Mouse (Mus musculus) limb, embryonic 14.5 days (tissue): ENCODE results near the gene Zdhhc5. TPM values are rescaled to one million over a fixed set of nuclear protein-coding genes. Genes with fewer than 3 reads are reported as not detected.

ENCODE experiments used
- ATAC-seq: fragments of 200-750 bp; cut with Nextera tagmentation; 2 replicates; pipeline ENCODE4 v1.8.0; 2017; ENCODE audit warnings: low read depth, moderate number of reproducible peaks, moderate TSS enrichment; ENCODE audit not compliant: low FRiP score
- DNase-seq: peaks from one replicate; pipeline ENCODE4 v3.0.0-alpha.2; 2015; ENCODE audit warnings: low spot score
- H3K27ac ChIP-seq: fragments of 300-500 bp; sonication (generic); replicated peaks from 2 replicates; pipeline ENCODE4 v1.5.1; 2014; ENCODE audit warnings: low read depth, mild to moderate bottlenecking, low read length, moderate library complexity, mixed read lengths
- H3K27me3 ChIP-seq: fragments of 300-500 bp; sonication (generic); 2 replicates; pipeline ENCODE4 v1.6.1; 2014; ENCODE audit warnings: low read length, mixed read lengths; ENCODE audit not compliant: control insufficient read depth, insufficient read depth
- H3K36me3 ChIP-seq: fragments of 300-500 bp; sonication (generic); 2 replicates; pipeline ENCODE4 v1.6.1; 2014; ENCODE audit warnings: mild to moderate bottlenecking, low read length, moderate library complexity, mixed read lengths; ENCODE audit not compliant: control insufficient read depth, insufficient read depth
- H3K4me1 ChIP-seq: fragments of 300-500 bp; sonication (generic); 2 replicates; pipeline ENCODE4 v1.6.1; 2014; ENCODE audit warnings: antibody characterized with exemption, low read length, mixed read lengths; ENCODE audit not compliant: control insufficient read depth, insufficient read depth
- H3K4me2 ChIP-seq: fragments of 300-500 bp; sonication (generic); replicated peaks from 2 replicates; pipeline ENCODE4 v1.6.1; 2014; ENCODE audit warnings: low read depth, mild to moderate bottlenecking, low read length, moderate library complexity; ENCODE audit not compliant: severe bottlenecking
- H3K4me3 ChIP-seq: fragments of 300-500 bp; sonication (generic); replicated peaks from 2 replicates; pipeline ENCODE4 v1.5.1; 2014; ENCODE audit warnings: low read length
- H3K9ac ChIP-seq: fragments of 300-500 bp; sonication (generic); 2 replicates; pipeline ENCODE4 v1.6.1; 2014; ENCODE audit warnings: mild to moderate bottlenecking, low read depth, low read length, moderate library complexity; ENCODE audit not compliant: severe bottlenecking
- H3K9me3 ChIP-seq: fragments of 300-500 bp; sonication (generic); 2 replicates; pipeline ENCODE4 v1.6.1; 2016; ENCODE audit warnings: low read length; ENCODE audit not compliant: control insufficient read depth
- POLR2A ChIP-seq: fragments of 200-500 bp; IDR thresholded peaks from 2 replicates; pipeline ENCODE4 v1.8.0; 2012; ENCODE audit warnings: inconsistent platforms, mild to moderate bottlenecking, moderate library complexity, borderline replicate concordance; ENCODE audit not compliant: insufficient read depth, insufficient read length; ENCODE audit errors: extremely low read depth
- WGBS: fragments of 180-500 bp; shearing (Covaris S2); extraction: QIAGEN DNeasy Blood & Tissue Kit; methylation state at CpG from one replicate; pipeline ENCODE4 v1.1.7; 2014; 5-methylcytosine and 5-hydroxymethylcytosine counted together
- polyA plus RNA-seq, 2 experiments: library from polyadenylated mRNA; depleted of rRNA in 1 of 2; stranded (reverse) in 1 of 2; unstranded in 1 of 2; fragments of >200 nt; fragmentation: Nextera tagmentation in 1 of 2; extraction: Ambion mirVana in 1 of 2; gene quantifications; 2 replicates each; pipeline versions ENCODE4 v1.2.1 to v1.2.3; 2012 to 2014

The Zdhhc5 gene
- polyA plus RNA-seq, 2 experiments: 36.5 to 46.6 TPM

DNA sequence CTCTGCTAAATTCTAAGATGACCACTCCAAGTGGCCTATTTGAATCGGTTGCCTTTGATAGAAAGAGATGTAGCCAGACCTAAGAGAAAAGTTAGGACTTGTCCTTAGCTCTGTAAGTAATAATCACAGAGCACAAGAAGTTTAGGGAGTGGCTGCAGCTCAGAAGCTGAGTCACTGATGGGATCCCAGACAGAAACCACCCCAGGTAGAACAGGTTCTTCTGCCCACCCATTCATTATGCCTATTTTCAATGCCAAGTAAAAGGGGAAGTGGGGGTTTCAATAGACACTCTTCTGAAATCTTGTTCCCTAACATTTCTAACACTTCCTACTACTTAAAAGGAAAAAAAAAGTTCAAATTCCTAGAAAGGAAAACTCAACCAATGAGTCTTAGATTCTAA is 9.7 kb downstream of the Zdhhc5 start:
- Histone ChIP-seq H3K9ac (no peak overlapping the region), H3K27me3 (no peaks in the 10 kb centered on the region), H3K27ac (no peak overlapping the region), H3K4me1 (no peaks in the 10 kb centered on the region), H3K4me3 (no peak overlapping the region), H3K9me3 (no peaks in the 10 kb centered on the region), H3K36me3 (peaks cover 60% of the 10 kb centered on the region), H3K4me2 (no peak overlapping the region)
- no peak for DNase-seq
- 84% methylated on average over 1 of the region's 1 CpGs for WGBS
- ATAC-seq: no peak
- no peak for TF ChIP-seq POLR2A

GRCm38 (mm10) chr2:84704329-84704728 is 10.7 kb downstream of the Zdhhc5 start:
- no peaks in the 10 kb centered on the region for H3K9me3 ChIP-seq
- TF ChIP-seq POLR2A: no peak
- H3K4me1 ChIP-seq: no peaks in the 10 kb centered on the region
- 82% methylated on average over 5 of the region's 5 CpGs for WGBS
- H3K4me3 ChIP-seq: no peak overlapping the region
- H3K9ac ChIP-seq: no peak overlapping the region
- no peak overlapping the region for H3K27ac ChIP-seq
- DNase-seq (no peak), ATAC-seq (no peak)
- no peaks in the 10 kb centered on the region for H3K27me3 ChIP-seq
- H3K36me3 ChIP-seq: peaks cover 58% of the 10 kb centered on the region
- H3K4me2 ChIP-seq: no peak overlapping the region

DNA sequence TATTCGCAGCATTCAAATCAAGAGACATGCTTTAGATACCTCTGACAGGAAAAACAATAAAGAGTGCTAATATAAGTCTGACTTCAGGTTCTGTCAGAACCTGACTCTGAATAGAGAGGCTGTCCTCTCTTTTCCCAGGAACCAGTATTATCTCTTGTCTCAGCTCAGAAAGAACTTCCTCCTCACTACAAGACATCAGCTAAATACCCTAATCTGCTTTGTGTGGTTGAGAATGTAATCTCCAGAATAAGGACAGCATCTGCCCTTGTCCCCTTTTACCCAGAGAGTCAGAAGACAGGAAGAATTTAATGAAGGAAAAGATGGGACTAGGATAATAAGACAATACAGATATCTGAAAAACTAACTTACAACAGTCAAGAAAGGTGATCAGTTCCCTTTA is 11.5 kb downstream of the Zdhhc5 start:
- H3K27me3 ChIP-seq: no peaks in the 10 kb centered on the region
- ATAC-seq (no peak), DNase-seq (no peak)
- 100% methylated on average over 1 of the region's 1 CpGs for WGBS
- H3K4me3 ChIP-seq: no peak overlapping the region
- no peaks in the 10 kb centered on the region for H3K9me3 ChIP-seq
- no peak overlapping the region for H3K4me2 ChIP-seq
- H3K36me3 ChIP-seq: peaks cover 56% of the 10 kb centered on the region
- H3K9ac ChIP-seq: no peak overlapping the region
- H3K27ac ChIP-seq: no peak overlapping the region
- H3K4me1 ChIP-seq: no peaks in the 10 kb centered on the region
- no peak for TF ChIP-seq POLR2A

- WGBS: 92% methylated on average over 5 of the region's 5 CpGs
- Histone ChIP-seq H3K27me3 (no peaks in the 10 kb centered on the region), H3K36me3 (peaks cover 75% of the 10 kb centered on the region), H3K4me1 (no peaks in the 10 kb centered on the region), H3K4me2 (no peak overlapping the region), H3K27ac (no peak overlapping the region), H3K4me3 (no peak overlapping the region), H3K9ac (no peak overlapping the region), H3K9me3 (no peaks in the 10 kb centered on the region)
- ATAC-seq (no peak), DNase-seq (no peak)
- TF ChIP-seq POLR2A: no peak
These were observed 19.8 kb downstream of the Zdhhc5 start for GRCm38 (mm10) chr2:84695007-84695695.

GRCm38 (mm10) chr2:84690050-84690449 is 24.9 kb downstream of the Zdhhc5 start:
- no peak for ATAC-seq
- no peak for DNase-seq
- no peak overlapping the region for H3K9ac ChIP-seq
- peaks cover 82% of the 10 kb centered on the region for H3K36me3 ChIP-seq
- 94% methylated on average over 12 of the region's 12 CpGs for WGBS
- no peak overlapping the region for H3K27ac ChIP-seq
- no peaks in the 10 kb centered on the region for H3K4me1 ChIP-seq
- H3K9me3 ChIP-seq: no peaks in the 10 kb centered on the region
- no peak for TF ChIP-seq POLR2A
- H3K4me3 ChIP-seq: no peak overlapping the region
- H3K4me2 ChIP-seq: no peak overlapping the region
- H3K27me3 ChIP-seq: no peaks in the 10 kb centered on the region
